Mouse (Mus musculus) spleen, adult 2 months (tissue): ENCODE data around the gene Kirrel3.

Experiments used
- CTCF ChIP-seq: fragments of 200-500 bp; IDR thresholded peaks from 2 replicates; pipeline ENCODE4 v1.5.1; 2011; ENCODE audit warnings: mild to moderate bottlenecking, inconsistent platforms; ENCODE audit not compliant: insufficient read depth, insufficient read length, insufficient replicate concordance; ENCODE audit errors: extremely low read depth
- POLR2A ChIP-seq: fragments of 200-500 bp; IDR thresholded peaks from 2 replicates; pipeline ENCODE4 v1.6.1; 2011; ENCODE audit warnings: low read depth, low read length, inconsistent platforms

GRCm38 (mm10) chr9:34954212-34954611 is 468.5 kb downstream of the Kirrel3 start:
- TF ChIP-seq POLR2A (no peak), CTCF (no peak)
